Mouse (Mus musculus) hindbrain, embryonic 11.5 days (tissue): Measurements from ENCODE around the gene Tuba8. TPM values are rescaled to one million over a fixed set of nuclear protein-coding genes. Genes with fewer than 3 reads are reported as not detected.

Experiments used
- polyA plus RNA-seq: library from polyadenylated mRNA; unstranded; fragments of >200 nt; fragmentation: Nextera tagmentation; extraction: Ambion mirVana; gene quantifications from 2 replicates; pipeline ENCODE4 v1.2.1, GENCODE M21; 2014

Tuba8 gene
- polyA plus RNA-seq, 1 experiment from 2014 or later: 0.54 TPM

Other genes with a start within 250 kb of the Tuba8 start
- gene Mical3, start 79.7 kb upstream of the Tuba8 start, polyA plus RNA-seq: 17.1 and 27.4 TPM in 2 replicates
- gene Pex26, start 27.0 kb upstream of the Tuba8 start, polyA plus RNA-seq: 5.7 and 6.4 TPM in 2 replicates
- 1.2 and 1.3 TPM in 2 replicates for gene Usp18, start 35.2 kb downstream of the Tuba8 start, polyA plus RNA-seq
- 2.2 and 2.9 TPM in 2 replicates for gene Slc6a13, start 89.5 kb downstream of the Tuba8 start, polyA plus RNA-seq
- 0.29 TPM in 1 of 2 replicates, not detected in the other for gene Slc6a12, start 132.4 kb downstream of the Tuba8 start, polyA plus RNA-seq